Mouse (Mus musculus): ENCODE measurements at regions not wholly inside any gene's neighbourhood (a gene's known extent, or its start where the extent isn't known, plus 50 kb on each side); places are given as distances from the start of the nearest gene placed in this dataset.

DNA sequence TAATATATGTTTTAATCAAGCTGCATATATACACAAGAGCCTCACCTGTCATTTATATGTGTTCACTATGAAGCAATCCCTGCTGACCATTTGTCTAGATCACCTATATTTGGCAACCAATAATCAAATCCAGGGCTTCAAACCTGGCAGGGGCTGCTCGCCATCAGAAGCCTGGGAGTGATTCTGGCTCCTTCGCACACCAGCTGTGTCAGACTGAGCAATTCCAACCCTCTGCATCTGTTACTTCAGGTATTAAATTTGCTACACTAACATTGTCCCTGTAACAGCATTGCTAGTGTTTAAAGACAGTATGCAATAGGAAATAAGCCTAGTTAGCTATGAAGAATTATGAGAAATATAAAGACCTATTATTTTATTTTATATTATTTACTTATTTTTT is 330.5 kb downstream of the Kcns3 start:
- Histone ChIP-seq H3K4me3 (ENCODE audit: low read length) (no peak overlapping the region), H3K27ac (no peak overlapping the region), H3K4me1 (ENCODE audit: insufficient read depth, low read length) (no peaks in the 10 kb centered on the region), H3K4me2 (ENCODE audit: low read depth, low read length) (no peak overlapping the region), H3K27me3 (ENCODE audit: insufficient read depth, low read length) (no peaks in the 10 kb centered on the region), H3K9ac (replicated peaks; ENCODE audit: low read length) (no peak overlapping the region), H3K36me3 (ENCODE audit: insufficient read depth, low read length) (no peaks in the 10 kb centered on the region), H3K9me3 (ENCODE audit: low read length) (no peaks in the 10 kb centered on the region)
- ATAC-seq = no peak
- peak; percentile 7 for DNase-seq (ENCODE audit: low spot score)
- 74% methylated on average over 2 of the region's 2 CpGs for WGBS
- TF ChIP-seq CTCF (IDR thresholded peaks at IDR 0.05; ENCODE audit: low read depth) = no peak

DNA sequence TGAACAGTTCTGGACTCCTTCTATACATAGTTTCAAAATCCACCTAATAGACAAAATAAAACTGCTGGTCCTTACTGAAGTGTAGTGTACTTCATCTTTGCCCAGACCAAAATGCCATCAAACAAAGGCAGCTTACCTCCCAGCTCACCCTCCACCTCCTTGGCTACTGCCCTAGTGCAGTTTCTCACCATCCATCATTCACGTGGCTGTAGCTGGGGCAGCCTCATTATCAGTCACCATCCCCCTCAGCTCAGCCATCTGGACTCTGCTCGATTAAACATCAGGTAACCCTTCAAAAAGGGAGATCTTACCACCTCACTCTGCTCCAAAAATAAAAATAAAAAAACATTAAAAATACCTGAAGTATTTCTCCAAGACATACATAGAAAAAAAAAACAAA is 332.8 kb downstream of the Kcns3 start:
- 37% methylated on average over 2 of the region's 2 CpGs for WGBS
- H3K4me3 ChIP-seq (ENCODE audit: low read length) = no peak overlapping the region
- H3K4me1 ChIP-seq (ENCODE audit: insufficient read depth, low read length) = no peaks in the 10 kb centered on the region
- ATAC-seq (no peak), DNase-seq (ENCODE audit: low spot score) (peak; percentile 10)
- no peak overlapping the region for H3K9ac ChIP-seq (replicated peaks; ENCODE audit: low read length)
- H3K9me3 ChIP-seq (ENCODE audit: low read length) = no peaks in the 10 kb centered on the region
- no peak overlapping the region for H3K27ac ChIP-seq
- TF ChIP-seq CTCF (IDR thresholded peaks at IDR 0.05; ENCODE audit: low read depth) = no peak
- no peaks in the 10 kb centered on the region for H3K36me3 ChIP-seq (ENCODE audit: insufficient read depth, low read length)
- no peak overlapping the region for H3K4me2 ChIP-seq (ENCODE audit: low read depth, low read length)
- no peaks in the 10 kb centered on the region for H3K27me3 ChIP-seq (ENCODE audit: insufficient read depth, low read length)

DNA sequence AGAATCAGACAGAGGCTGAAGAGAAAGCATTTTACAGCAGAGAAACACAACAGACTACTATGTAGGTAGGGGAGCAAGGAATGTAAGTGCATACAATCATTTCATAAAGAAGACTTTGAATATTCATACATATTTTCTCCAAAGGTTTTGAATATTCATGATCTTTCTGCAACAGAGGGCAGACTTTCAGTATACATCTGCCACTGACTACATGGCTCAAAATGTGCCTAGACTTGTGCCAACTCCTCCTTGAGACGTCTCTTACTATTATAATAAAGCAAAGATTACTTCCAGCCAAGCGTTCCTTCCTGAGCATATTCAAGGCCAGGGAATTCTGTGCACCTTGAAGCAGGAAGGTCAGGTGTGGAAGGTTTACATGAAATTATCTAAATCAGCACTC is 333.3 kb downstream of the Kcns3 start:
- Histone ChIP-seq H3K36me3 (ENCODE audit: insufficient read depth, low read length) (no peaks in the 10 kb centered on the region), H3K9ac (replicated peaks; ENCODE audit: low read length) (no peak overlapping the region), H3K4me1 (ENCODE audit: insufficient read depth, low read length) (no peaks in the 10 kb centered on the region), H3K4me2 (ENCODE audit: low read depth, low read length) (no peak overlapping the region), H3K27me3 (ENCODE audit: insufficient read depth, low read length) (no peaks in the 10 kb centered on the region), H3K27ac (no peak overlapping the region), H3K4me3 (ENCODE audit: low read length) (no peak overlapping the region), H3K9me3 (ENCODE audit: low read length) (no peaks in the 10 kb centered on the region)
- ATAC-seq (no peak), DNase-seq (ENCODE audit: low spot score) (no peak)
- no peak for TF ChIP-seq CTCF (IDR thresholded peaks at IDR 0.05; ENCODE audit: low read depth)
- 61% methylated on average over 2 of the region's 2 CpGs for WGBS

DNA sequence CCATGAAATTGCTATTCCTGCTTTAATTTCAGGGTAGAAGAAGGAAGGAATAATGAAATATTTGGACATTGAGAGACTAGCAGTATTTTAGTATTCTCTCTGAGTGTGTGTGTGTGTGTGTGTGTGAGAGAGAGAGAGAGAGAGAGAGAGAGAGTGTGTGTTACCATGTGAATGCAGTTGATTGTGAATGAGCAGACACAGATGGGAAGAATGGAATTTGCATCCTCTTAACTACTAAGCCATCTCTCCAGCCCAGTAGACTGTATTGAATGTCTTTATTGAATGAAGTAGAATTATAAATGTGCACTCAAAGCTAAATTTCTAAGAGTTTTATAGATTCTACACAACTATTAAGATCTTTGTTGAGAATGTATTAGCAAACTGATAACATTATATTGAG is 340.3 kb downstream of the Kcns3 start:
- Histone ChIP-seq H3K4me1 (ENCODE audit: insufficient read depth, low read length) (no peaks in the 10 kb centered on the region), H3K4me2 (ENCODE audit: low read depth, low read length) (no peak overlapping the region), H3K4me3 (ENCODE audit: low read length) (no peak overlapping the region), H3K9ac (replicated peaks; ENCODE audit: low read length) (no peak overlapping the region), H3K27me3 (ENCODE audit: insufficient read depth, low read length) (no peaks in the 10 kb centered on the region), H3K36me3 (ENCODE audit: insufficient read depth, low read length) (no peaks in the 10 kb centered on the region), H3K27ac (no peak overlapping the region), H3K9me3 (ENCODE audit: low read length) (no peaks in the 10 kb centered on the region)
- TF ChIP-seq CTCF (IDR thresholded peaks at IDR 0.05; ENCODE audit: low read depth) = no peak
- ATAC-seq = no peak
- no peak for DNase-seq (ENCODE audit: low spot score)

DNA sequence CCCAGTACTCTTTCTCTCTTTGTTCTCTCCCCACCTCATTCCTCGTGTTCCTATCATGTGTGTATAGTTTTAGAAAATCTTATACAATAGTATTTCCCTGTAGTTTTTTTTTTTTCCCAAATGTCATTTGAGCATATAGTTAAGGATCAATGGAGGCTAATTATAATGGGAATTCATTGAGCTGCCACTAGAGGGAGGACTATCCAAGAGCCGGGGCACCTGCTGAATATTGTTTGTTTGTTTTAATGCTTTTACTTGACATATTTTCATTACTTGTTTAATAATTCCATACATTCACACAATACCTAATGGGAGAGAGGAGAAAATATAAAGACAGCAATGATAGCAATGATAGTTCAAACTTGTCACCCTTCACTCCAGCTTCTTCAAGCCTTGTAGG is 346.4 kb downstream of the Kcns3 start:
- WGBS = 58% methylated on average over 2 of the region's 2 CpGs
- ATAC-seq (no peak), DNase-seq (ENCODE audit: low spot score) (peak; percentile 9)
- Histone ChIP-seq H3K4me2 (ENCODE audit: low read depth, low read length) (no peak overlapping the region), H3K27ac (no peak overlapping the region), H3K36me3 (ENCODE audit: insufficient read depth, low read length) (no peaks in the 10 kb centered on the region), H3K4me3 (ENCODE audit: low read length) (no peak overlapping the region), H3K9ac (replicated peaks; ENCODE audit: low read length) (no peak overlapping the region), H3K9me3 (ENCODE audit: low read length) (no peaks in the 10 kb centered on the region), H3K27me3 (ENCODE audit: insufficient read depth, low read length) (no peaks in the 10 kb centered on the region), H3K4me1 (ENCODE audit: insufficient read depth, low read length) (no peaks in the 10 kb centered on the region)
- TF ChIP-seq CTCF (IDR thresholded peaks at IDR 0.05; ENCODE audit: low read depth) = peak; percentile 54
